8 mouse cellular contexts compared by ENCODE assay signal in genomic region chr19:41646947-41647631, GRCm38 (mm10).
A peak's percentile ranks its signal among the peaks of the same experiment; 100 is the strongest.
DNase-seq lines count a peak whose midpoint lies in the region; ATAC-seq lines count a peak whose summit lies in the region.

No protein-coding gene starts in this region.

- no peak for ATAC-seq in hindbrain, embryonic 13.5 days (ENCODE audit: low FRiP score)
- ATAC-seq in forebrain, embryonic 16.5 days: peak; percentile 41; the same call in 1 of the 2 replicates
- peak; percentile 52; the same call in 1 of the 2 replicates for ATAC-seq in midbrain, embryonic 16.5 days

- peaks cover 64% of the 10 kb centered on the region for H3K27me3 ChIP-seq in hindbrain, embryonic 10.5 days (ENCODE audit: insufficient read depth, poor library complexity, severe bottlenecking)
- peaks cover 33% of the 10 kb centered on the region; the same call in 1 of the 2 replicates for H3K27me3 ChIP-seq in hindbrain, embryonic 13.5 days
- peaks cover 2% of the 10 kb centered on the region; the same call in 1 of the 2 replicates for H3K27me3 ChIP-seq in forebrain, embryonic 16.5 days (replicated peaks; ENCODE audit: control insufficient read depth, insufficient read depth, low read length)
- H3K27me3 ChIP-seq in midbrain, embryonic 16.5 days (ENCODE audit: control insufficient read depth, insufficient read depth, low read depth, low read length): no peaks in the 10 kb centered on the region

- no peak overlapping the region for H3K4me2 ChIP-seq in hindbrain, embryonic 13.5 days
- no peak overlapping the region for H3K4me2 ChIP-seq in forebrain, embryonic 16.5 days (ENCODE audit: low read length)
- H3K4me2 ChIP-seq in midbrain, embryonic 16.5 days (ENCODE audit: low read length): no peak overlapping the region

- no peak overlapping the region for H3K4me3 ChIP-seq in hindbrain, embryonic 10.5 days
- H3K4me3 ChIP-seq in hindbrain, embryonic 13.5 days: no peak overlapping the region
- no peak overlapping the region for H3K4me3 ChIP-seq in forebrain, embryonic 16.5 days (replicated peaks; ENCODE audit: low read length)
- H3K4me3 ChIP-seq in midbrain, embryonic 16.5 days (ENCODE audit: low read depth, low read length): no peak overlapping the region

- intact Hi-C loops in heart, postnatal 36 days (cut with DNase I): loop anchor here (2.0 kb wide), 1 partner anchor 118 kb away; no protein-coding TSS in a partner anchor
- intact Hi-C loops in left cerebral cortex, postnatal 10 days (cut with DNase I): no loop called here

- no peak overlapping the region for H3K27ac ChIP-seq in hindbrain, embryonic 10.5 days
- H3K27ac ChIP-seq in hindbrain, embryonic 13.5 days: no peak overlapping the region
- H3K27ac ChIP-seq in forebrain, embryonic 16.5 days (ENCODE audit: low read length): no peak overlapping the region
- H3K27ac ChIP-seq in midbrain, embryonic 16.5 days (ENCODE audit: low read length): no peak overlapping the region

- 47% methylated on average over 16 of the region's 16 CpGs for WGBS in hindbrain, embryonic 10.5 days
- 40% methylated on average over 16 of the region's 16 CpGs for WGBS in hindbrain, embryonic 13.5 days
- WGBS in forebrain, embryonic 16.5 days: 43% methylated on average over 16 of the region's 16 CpGs
- WGBS in midbrain, embryonic 16.5 days: 40% methylated on average over 16 of the region's 16 CpGs

- no peaks in the 10 kb centered on the region for H3K9me3 ChIP-seq in hindbrain, embryonic 10.5 days
- H3K9me3 ChIP-seq in hindbrain, embryonic 13.5 days: no peaks in the 10 kb centered on the region
- H3K9me3 ChIP-seq in forebrain, embryonic 16.5 days (ENCODE audit: control insufficient read depth, low read length): no peaks in the 10 kb centered on the region
- H3K9me3 ChIP-seq in midbrain, embryonic 16.5 days (replicated peaks; ENCODE audit: control insufficient read depth, low read length, poor library complexity, severe bottlenecking): no peaks in the 10 kb centered on the region

- peak; percentile 76 for DNase-seq in hindbrain, embryonic 10.5 days (ENCODE audit: low spot score)
- DNase-seq in cerebellum, adult 11 months: peak; percentile 44
- DNase-seq in heart, postnatal 36 days: peak; percentile 69 to 74
- DNase-seq in left cerebral cortex, postnatal 10 days (ENCODE audit: extremely low spot score in 1 of 2, low spot score in 2 of 2): peak; percentile 77 to 79
- DNase-seq in spleen, postnatal 4 days (ENCODE audit: low spot score in 2 of 2): peak; percentile 75 to 90

- H3K9ac ChIP-seq in hindbrain, embryonic 13.5 days: no peak overlapping the region
- H3K9ac ChIP-seq in forebrain, embryonic 16.5 days (replicated peaks; ENCODE audit: low read depth, low read length): no peak overlapping the region
- no peak overlapping the region for H3K9ac ChIP-seq in midbrain, embryonic 16.5 days (ENCODE audit: low read depth, low read length)

- H3K36me3 ChIP-seq in hindbrain, embryonic 10.5 days: peaks cover 36% of the 10 kb centered on the region
- H3K36me3 ChIP-seq in hindbrain, embryonic 13.5 days: peaks cover 20% of the 10 kb centered on the region
- H3K36me3 ChIP-seq in forebrain, embryonic 16.5 days (ENCODE audit: control insufficient read depth, insufficient read depth): no peaks in the 10 kb centered on the region
- 0 out of 2 replicates have a peak, but pooled peaks cover 6% of the 10 kb centered on the region for H3K36me3 ChIP-seq in midbrain, embryonic 16.5 days (ENCODE audit: control insufficient read depth, insufficient read depth, low read length)

- peaks cover 42% of the 10 kb centered on the region for H3K4me1 ChIP-seq in hindbrain, embryonic 10.5 days (replicated peaks)
- H3K4me1 ChIP-seq in hindbrain, embryonic 13.5 days (replicated peaks): peaks cover 40% of the 10 kb centered on the region
- H3K4me1 ChIP-seq in forebrain, embryonic 16.5 days (replicated peaks; ENCODE audit: control insufficient read depth, insufficient read depth, low read length): peaks cover 15% of the 10 kb centered on the region
- no peaks in the 10 kb centered on the region for H3K4me1 ChIP-seq in midbrain, embryonic 16.5 days (ENCODE audit: control insufficient read depth, insufficient read depth, low read length)
